Mouse (Mus musculus) intestine, postnatal 0 days (tissue): Measurements from ENCODE around the gene Tle6. TPM values are rescaled to one million over a fixed set of nuclear protein-coding genes. Genes with fewer than 3 reads are reported as not detected.

Source experiments
- ATAC-seq: fragments of 200-750 bp; cut with Nextera tagmentation; 2 replicates; pipeline ENCODE4 v1.8.0; 2017; ENCODE audit warnings: mild to moderate bottlenecking, moderate TSS enrichment, moderate library complexity
- H3K27ac ChIP-seq: fragments of 300-500 bp; sonication (generic); 2 replicates; pipeline ENCODE4 v1.5.1; 2014; ENCODE audit warnings: mild to moderate bottlenecking, low read depth, low read length, moderate library complexity
- H3K27me3 ChIP-seq: fragments of 300-500 bp; sonication (generic); replicated peaks from 2 replicates; pipeline ENCODE4 v1.6.1; 2014; ENCODE audit warnings: low read length, mixed read lengths; ENCODE audit not compliant: control insufficient read depth, insufficient read depth
- H3K36me3 ChIP-seq: fragments of 300-500 bp; sonication (generic); 2 replicates; pipeline ENCODE4 v1.6.1; 2014; ENCODE audit warnings: mild to moderate bottlenecking, moderate library complexity; ENCODE audit not compliant: control insufficient read depth, insufficient read depth
- H3K4me1 ChIP-seq: fragments of 300-500 bp; sonication (generic); replicated peaks from 2 replicates; pipeline ENCODE4 v1.6.1; 2014; ENCODE audit warnings: antibody characterized with exemption, low read length, mixed read lengths; ENCODE audit not compliant: control insufficient read depth, insufficient read depth
- H3K4me2 ChIP-seq: fragments of 300-500 bp; sonication (generic); replicated peaks from 2 replicates; pipeline ENCODE4 v1.6.1; 2014; ENCODE audit warnings: low read depth, mild to moderate bottlenecking, moderate library complexity
- H3K4me3 ChIP-seq: fragments of 300-500 bp; sonication (generic); 2 replicates; pipeline ENCODE4 v1.5.1; 2014; ENCODE audit warnings: low read depth, low read length
- H3K9ac ChIP-seq: fragments of 300-500 bp; sonication (generic); 2 replicates; pipeline ENCODE4 v1.6.1; 2014; ENCODE audit warnings: mild to moderate bottlenecking, low read depth, low read length
- H3K9me3 ChIP-seq: fragments of 300-500 bp; sonication (generic); 2 replicates; pipeline ENCODE4 v1.6.1; 2016; ENCODE audit warnings: mixed run types; ENCODE audit not compliant: control insufficient read depth
- CTCF ChIP-seq: sonication (generic); IDR thresholded peaks from 2 replicates; pipeline ENCODE4 v1.5.1; 2016; ENCODE audit warnings: low read depth, mild to moderate bottlenecking, control low read depth, antibody characterized with exemption, moderate library complexity
- WGBS: fragments of 180-500 bp; shearing (Covaris S2); extraction: QIAGEN DNeasy Blood & Tissue Kit; methylation state at CpG from one replicate; pipeline ENCODE4 v1.1.7; 2014; 5-methylcytosine and 5-hydroxymethylcytosine counted together
- polyA plus RNA-seq: library from polyadenylated mRNA; unstranded; fragments of >200 nt; fragmentation: Nextera tagmentation; extraction: Ambion mirVana; gene quantifications from 2 replicates; pipeline ENCODE4 v1.2.1, GENCODE M21; 2015

Tle6 gene
- polyA plus RNA-seq, 1 experiment from 2014 or later: 3.9 TPM

DNA sequence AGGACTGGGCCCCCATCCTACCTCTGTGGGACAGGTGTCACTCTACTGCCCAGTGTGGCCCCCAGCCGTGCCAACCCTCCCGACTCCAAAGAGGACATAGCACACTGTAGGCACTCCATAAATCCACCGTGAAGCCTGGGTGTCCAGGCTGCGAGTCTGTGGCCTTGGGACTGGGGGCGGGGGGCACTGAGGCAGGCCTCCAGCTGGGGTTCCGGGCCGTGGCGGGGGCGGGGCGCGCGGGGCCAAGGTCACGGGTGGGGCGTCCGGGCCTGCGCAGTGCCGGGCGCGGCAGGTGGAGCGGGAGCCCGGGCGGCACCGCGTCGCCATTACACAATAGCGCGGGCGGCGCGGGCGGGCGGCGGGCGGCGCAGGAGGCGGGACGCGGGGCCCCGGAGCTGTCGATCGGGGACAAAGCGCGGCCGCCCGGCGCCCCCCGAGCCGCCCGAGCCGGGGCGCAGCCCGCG, 41.7 kb downstream of the Tle6 start, which contains the start of gene Aes:
Gene Aes, plus strand, starts transcription at position 326 of the 464 bp plus-strand sequence.
- Histone ChIP-seq H3K27me3 (no peaks in the 10 kb centered on the region), H3K36me3 (peaks cover 10% of the 10 kb centered on the region), H3K4me2 (peak within 1 kb of the TSS; percentile 90), H3K4me3 (peak within 1 kb of the TSS; percentile 79), H3K27ac (peak within 1 kb of the TSS; percentile 96), H3K9ac (peak within 1 kb of the TSS; percentile 92), H3K9me3 (no peaks in the 10 kb centered on the region), H3K4me1 (peaks cover 4% of the 10 kb centered on the region; the same call in 1 of the 2 replicates)
- no peak for TF ChIP-seq CTCF
- peak; percentile 73 for ATAC-seq
- 1% methylated on average over 31 of the region's 53 CpGs for WGBS

DNA sequence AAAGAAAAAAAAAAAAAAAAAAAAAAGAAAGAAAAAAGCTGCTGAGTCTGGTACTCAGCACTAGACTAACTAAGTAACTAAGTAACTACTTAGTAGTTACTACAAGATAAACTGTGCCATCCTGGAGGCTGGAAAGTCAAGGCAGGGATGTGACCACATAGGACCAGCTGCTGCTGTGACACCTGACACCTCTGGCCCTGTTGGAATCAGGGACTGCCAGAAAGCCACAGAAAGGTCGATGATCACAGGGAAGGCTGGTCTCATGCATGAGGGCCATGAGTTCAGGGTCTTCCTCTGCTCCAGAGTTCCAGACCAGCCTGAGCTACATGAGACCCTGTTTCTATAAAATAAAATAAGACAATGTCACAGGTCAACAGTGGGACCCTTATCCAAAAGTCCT, 43.4 kb downstream of the Tle6 start:
- WGBS: 33% methylated on average over 1 of the region's 1 CpGs
- no peak for ATAC-seq
- Histone ChIP-seq H3K27me3 (no peaks in the 10 kb centered on the region), H3K27ac (no peak overlapping the region), H3K4me1 (peaks cover 4% of the 10 kb centered on the region; the same call in 1 of the 2 replicates), H3K9me3 (no peaks in the 10 kb centered on the region), H3K36me3 (0 out of 2 replicates have a peak, but pooled peaks cover 6% of the 10 kb centered on the region), H3K4me2 (no peak overlapping the region), H3K9ac (no peak overlapping the region), H3K4me3 (no peak overlapping the region)
- TF ChIP-seq CTCF: no peak

DNA sequence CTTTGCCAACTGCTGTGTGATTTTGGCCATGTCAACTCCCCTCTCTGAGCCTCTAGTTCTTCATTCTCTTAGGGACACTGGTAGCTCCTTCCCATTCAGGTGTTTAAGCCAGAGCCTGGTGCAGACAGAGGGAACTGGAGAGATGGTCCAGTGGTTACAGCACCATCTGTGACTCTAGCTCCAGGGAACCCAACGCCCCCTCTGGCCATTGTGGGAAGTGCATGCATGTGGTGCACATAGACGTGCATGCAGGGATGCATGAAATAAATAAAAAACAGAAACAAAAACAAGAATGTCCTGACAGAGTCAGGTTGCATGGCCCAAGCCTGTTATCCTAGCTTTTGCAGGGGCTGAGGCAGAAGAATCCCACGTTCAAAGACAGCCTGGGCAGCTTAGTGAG, 44.6 kb downstream of the Tle6 start:
- Histone ChIP-seq H3K4me1 (0 out of 2 replicates have a peak, but pooled peaks cover 2% of the 10 kb centered on the region), H3K9ac (no peak overlapping the region), H3K9me3 (no peaks in the 10 kb centered on the region), H3K4me2 (no peak overlapping the region), H3K36me3 (no peaks in the 10 kb centered on the region), H3K4me3 (no peak overlapping the region), H3K27ac (no peak overlapping the region), H3K27me3 (no peaks in the 10 kb centered on the region)
- 68% methylated on average over 3 of the region's 3 CpGs for WGBS
- no peak for ATAC-seq
- peak; percentile 62 for TF ChIP-seq CTCF

DNA sequence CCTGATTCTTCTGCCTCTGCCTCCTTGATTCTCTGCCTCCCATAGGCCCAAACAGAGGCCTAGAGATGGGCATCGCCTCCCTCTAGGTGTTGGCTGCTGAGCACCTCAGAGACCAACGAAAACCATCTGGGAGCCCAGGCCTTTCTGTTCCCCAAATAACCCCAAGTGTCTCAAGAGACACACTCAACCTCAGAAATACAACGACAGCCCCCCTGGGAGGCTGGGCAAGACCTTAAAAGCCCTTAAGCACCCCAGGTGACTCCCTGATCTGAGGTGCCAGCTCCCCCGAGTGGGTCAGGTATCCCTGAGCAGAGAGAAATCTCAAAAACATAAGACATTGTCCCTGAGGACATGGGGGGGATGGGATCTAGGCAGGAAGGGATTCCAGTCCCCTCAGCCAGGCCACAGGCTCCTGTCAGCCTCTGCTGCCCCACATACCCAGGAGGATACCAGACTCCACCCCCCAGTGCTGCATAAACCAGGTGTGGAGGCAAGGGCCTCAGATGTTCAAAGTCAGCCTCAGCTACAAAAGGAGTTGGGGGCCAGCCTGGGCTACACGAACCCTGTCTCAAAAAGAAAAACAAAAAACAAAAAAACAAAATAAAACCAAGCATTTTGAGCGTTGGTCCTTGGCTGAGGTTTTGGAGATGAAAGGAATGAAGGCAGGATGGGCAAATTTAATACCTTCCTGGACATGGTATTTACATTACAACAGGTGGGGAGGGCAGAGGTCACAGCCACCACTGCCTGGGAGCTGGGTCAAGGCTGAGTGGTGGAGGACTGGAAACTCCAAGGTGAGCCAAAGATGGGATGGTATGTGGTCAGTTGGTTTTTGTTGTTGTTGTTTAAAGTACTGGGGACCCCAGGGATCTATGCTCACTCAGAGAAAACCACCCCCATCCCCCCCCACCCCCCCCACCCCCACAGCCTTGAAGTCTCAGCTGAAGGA, 46.8 kb downstream of the Tle6 start:
- Histone ChIP-seq H3K9ac (no peak overlapping the region), H3K4me2 (no peak overlapping the region), H3K4me1 (0 out of 2 replicates have a peak, but pooled peaks cover 3% of the 10 kb centered on the region), H3K27me3 (no peaks in the 10 kb centered on the region), H3K36me3 (no peaks in the 10 kb centered on the region), H3K9me3 (no peaks in the 10 kb centered on the region), H3K4me3 (no peak overlapping the region), H3K27ac (no peak overlapping the region)
- 80% methylated on average over 6 of the region's 6 CpGs for WGBS
- no peak for ATAC-seq
- TF ChIP-seq CTCF: no peak

DNA sequence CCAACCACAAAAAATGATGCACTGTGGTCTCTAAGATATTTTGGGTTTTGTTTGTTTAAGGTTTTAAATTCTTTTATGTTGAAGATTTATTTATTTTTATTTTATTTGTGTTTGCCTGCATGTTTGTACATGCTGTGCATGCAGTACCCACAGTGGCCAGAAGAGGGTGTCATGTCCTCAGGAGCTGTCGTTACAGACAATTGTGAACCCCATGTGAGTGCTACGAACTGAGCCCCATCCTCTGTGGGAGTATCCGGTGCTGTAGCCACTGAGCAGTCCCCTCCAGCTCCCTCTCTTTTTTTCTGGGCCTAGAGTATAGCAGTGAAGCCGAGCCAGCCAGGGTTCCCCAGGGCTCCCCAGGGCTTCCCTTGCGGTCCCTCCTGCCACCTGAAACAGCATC, 47.6 kb downstream of the Tle6 start:
- 0 out of 2 replicates have a peak, but pooled peaks cover 3% of the 10 kb centered on the region for H3K4me1 ChIP-seq
- no peak overlapping the region for H3K4me3 ChIP-seq
- H3K27me3 ChIP-seq: no peaks in the 10 kb centered on the region
- no peaks in the 10 kb centered on the region for H3K9me3 ChIP-seq
- no peak for ATAC-seq
- no peak overlapping the region for H3K4me2 ChIP-seq
- no peak overlapping the region for H3K27ac ChIP-seq
- no peak overlapping the region for H3K9ac ChIP-seq
- 95% methylated on average over 5 of the region's 5 CpGs for WGBS
- no peaks in the 10 kb centered on the region for H3K36me3 ChIP-seq
- TF ChIP-seq CTCF: peak; percentile 69

DNA sequence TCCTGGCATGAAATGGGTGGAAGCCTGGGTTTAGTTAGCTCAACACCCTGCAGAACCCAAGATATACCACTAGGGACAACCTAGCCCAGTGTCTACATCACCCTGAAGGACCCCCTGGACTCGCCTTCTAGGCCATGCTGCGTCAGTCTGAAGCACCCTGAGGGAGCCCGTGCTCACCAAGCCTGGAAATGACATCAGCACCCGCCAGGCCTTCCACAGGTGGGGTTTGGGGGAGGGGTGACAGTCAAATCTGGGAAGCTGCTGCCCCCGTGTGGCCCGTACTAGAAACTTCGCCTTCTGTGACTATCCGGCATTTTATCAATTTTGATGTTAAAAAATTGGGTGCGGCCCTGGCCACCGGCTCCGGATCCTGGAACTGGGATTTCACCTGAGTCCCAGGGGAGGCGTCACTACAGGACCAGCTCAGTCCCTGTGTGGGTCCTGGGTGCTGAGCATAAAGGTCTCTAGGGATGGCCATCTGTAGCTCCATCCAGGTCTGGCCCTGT, 49.2 kb downstream of the Tle6 start:
- WGBS: 1% methylated on average over 12 of the region's 12 CpGs
- H3K4me2 ChIP-seq: 0 out of 2 replicates have a peak overlapping the region, but pooled peaks have one; percentile 3
- H3K4me3 ChIP-seq: no peak overlapping the region

More for the DNA sequence above, 49.2 kb downstream of the Tle6 start:
- no peaks in the 10 kb centered on the region for H3K27me3 ChIP-seq
- peak; percentile 86 for ATAC-seq
- H3K27ac ChIP-seq: peak overlapping the region; percentile 66
- 0 out of 2 replicates have a peak, but pooled peaks cover 5% of the 10 kb centered on the region for H3K4me1 ChIP-seq
- TF ChIP-seq CTCF: peak; percentile 93
- H3K9ac ChIP-seq: no peak overlapping the region
- no peaks in the 10 kb centered on the region for H3K36me3 ChIP-seq
- no peaks in the 10 kb centered on the region for H3K9me3 ChIP-seq
